Mouse (Mus musculus) small intestine, adult 10 weeks (tissue): ENCODE results near the gene Neil1. TPM values are rescaled to one million over a fixed set of nuclear protein-coding genes. Genes with fewer than 3 reads are reported as not detected.

Source experiments
- polyA plus RNA-seq: library from polyadenylated mRNA; stranded (reverse); fragments of 350-450 nt; fragmentation: Illumina TruSeq; extraction: RNeasy Lipid Tissue Mini Kit (QIAGEN cat#74804); gene quantifications from one replicate; pipeline ENCODE4 v1.2.3, GENCODE M21; 2014; ENCODE audit warnings: low replicate concordance

Neil1 gene
- polyA plus RNA-seq, result not detected

DNA sequence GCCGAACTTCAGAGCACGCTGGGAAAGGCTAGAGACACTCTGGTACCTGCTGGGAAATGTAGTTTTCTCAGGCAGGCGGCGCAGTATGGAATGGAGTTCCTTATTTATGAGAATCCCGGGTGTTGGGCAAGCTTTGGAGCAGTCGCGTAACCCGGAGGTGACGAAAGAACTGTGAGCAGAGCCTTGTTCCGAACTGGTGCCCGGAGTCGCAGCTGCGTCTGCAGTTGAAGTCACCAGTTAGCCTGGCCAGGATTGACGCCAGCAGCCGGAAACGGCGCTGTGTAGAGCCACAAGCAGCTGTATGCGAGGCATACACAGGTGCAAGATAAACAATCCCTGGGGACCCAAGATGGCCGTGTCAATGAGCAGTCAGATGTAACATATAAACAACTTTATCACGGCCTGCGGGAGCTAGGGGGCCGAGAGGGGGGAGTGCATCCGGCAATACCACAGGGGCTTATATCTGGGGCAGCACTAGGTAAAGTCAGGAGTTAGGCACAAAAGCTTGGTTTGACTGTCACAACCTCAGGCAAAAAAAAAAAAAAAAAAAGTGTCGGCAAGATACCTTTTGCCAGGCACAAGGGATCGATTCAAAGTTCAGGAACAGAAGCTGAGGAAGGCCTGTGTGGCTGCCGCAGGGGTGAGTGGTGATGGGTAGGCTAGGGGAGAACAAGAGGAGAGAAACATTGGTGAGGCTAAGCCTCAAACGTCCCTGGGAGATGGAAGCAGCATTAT lies at the start of gene Neil1:
Neil1 (minus strand) TSS at position 162 of the 735 bp plus-strand sequence.

DNA sequence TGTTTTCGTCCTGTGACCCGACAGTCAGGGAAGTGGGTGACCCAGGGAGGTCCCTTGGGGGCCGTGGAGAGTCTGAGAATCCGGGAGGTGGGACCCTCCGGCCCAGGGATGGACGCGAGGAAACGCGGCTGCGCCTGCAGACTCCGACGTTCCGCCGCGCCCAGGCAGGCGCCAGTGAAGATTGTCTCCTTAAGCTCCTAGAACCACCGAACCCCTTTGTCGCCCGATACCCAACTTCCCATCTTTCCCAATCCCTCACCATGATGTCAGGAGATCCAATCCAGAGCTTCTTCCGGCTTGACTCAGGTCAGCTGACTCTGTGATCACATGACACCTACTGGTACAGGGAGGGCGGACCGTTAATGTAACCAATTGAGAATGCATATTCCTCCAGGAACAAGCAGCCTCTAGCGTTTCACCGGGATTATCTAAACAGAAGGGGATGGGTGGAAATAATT lies 9.9 kb upstream of the Neil1 start, which contains the start of gene Commd4:
Commd4 (minus strand) TSS at position 319 of the 458 bp plus-strand sequence.

DNA sequence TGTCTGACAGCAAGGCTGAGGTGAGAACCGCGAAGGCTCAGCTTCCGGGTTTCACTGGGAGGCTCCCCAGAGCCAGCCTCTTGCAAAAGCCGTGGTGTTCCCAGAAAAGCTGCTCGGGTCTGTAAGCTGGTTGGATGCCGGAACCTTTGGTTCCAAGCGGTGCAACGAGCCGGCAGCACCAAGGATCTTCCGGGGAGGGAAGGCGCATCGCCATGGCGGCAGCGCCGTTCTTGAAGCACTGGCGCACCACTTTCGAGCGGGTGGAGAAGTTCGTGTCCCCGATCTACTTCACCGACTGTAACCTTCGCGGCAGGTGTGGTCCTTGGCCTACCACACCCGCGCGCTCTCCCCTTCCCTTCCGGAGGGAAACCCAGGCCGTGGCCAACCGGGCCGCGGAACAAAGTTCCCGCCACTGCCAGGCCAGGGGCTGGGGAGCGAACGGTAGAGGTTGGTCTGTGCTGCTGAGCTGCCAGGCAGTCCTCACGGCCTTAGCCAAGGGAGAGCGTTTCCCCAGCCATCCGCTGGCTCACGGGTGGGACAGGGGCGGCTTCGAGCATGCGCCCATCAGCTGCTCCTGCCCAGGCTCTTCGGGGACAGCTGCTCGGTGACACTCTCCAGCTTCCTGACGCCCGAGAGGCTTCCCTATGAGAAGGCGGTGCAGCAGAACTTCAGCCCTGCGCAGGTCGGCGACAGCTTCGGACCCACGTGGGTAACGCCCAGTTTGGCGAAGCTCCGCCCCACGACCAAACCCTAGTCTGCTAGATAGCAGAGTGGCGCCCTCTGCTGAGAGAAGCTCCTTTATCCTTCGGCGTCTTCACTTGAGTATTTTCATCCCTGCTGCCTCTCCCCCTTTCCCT lies 17.3 kb downstream of the Neil1 start, which contains the start of gene Man2c1:
Man2c1 (plus strand) TSS at position 114 of the 857 bp plus-strand sequence.

Other genes starting within 250 kb of the Neil1 start
- 0.37 TPM for gene Snx33, start 219.9 kb downstream of the Neil1 start, polyA plus RNA-seq
- 29.0 TPM for gene Imp3, start 210.8 kb downstream of the Neil1 start, polyA plus RNA-seq
- 3.8 TPM for gene Snupn, start 197.4 kb downstream of the Neil1 start, polyA plus RNA-seq
- gene Ptpn9, start 153.4 kb downstream of the Neil1 start, polyA plus RNA-seq, result 14.0 TPM
- 19.8 TPM for gene Sin3a, start 76.3 kb downstream of the Neil1 start, polyA plus RNA-seq
- 10.1 TPM for gene Man2c1, start 17.6 kb downstream of the Neil1 start, polyA plus RNA-seq
- 5.9 TPM for gene Commd4, start 10.0 kb upstream of the Neil1 start, polyA plus RNA-seq
- not detected for gene Trcg1, start 88.3 kb upstream of the Neil1 start, polyA plus RNA-seq
- gene 1700017B05Rik, start 114.3 kb upstream of the Neil1 start, polyA plus RNA-seq, result 0.33 TPM